Mouse (Mus musculus): Measurements from ENCODE around the gene Wfdc3. TPM values are rescaled to one million over a fixed set of nuclear protein-coding genes. Genes with fewer than 3 reads are reported as not detected.

Gene Wfdc3
- polyA plus RNA-seq, 1 experiment from 2014 or later, result 0.91 TPM

DNA sequence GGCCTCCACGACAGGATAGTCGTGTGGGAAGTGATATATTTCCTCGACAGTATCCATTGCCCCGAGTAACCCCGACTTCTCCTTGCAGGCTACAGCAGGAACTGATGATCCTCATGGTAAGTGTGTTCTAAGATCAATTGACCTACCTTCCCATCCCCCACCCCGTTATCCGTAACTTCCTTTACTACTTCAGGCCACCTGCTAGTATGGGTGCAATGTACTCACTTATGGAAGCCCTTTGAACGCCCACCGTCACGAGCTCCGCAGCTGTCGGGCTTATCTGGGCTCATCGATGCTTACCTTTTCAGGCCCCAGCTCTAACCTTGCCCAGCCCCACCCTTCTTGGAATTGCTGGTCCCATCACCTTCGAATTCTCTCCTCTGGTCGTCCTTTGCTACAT is 24.5 kb upstream of the Wfdc3 start:
- Histone ChIP-seq H3K4me2 (ENCODE audit: low read depth, low read length, severe bottlenecking) (peak overlapping the region; percentile 64), H3K27me3 (ENCODE audit: control insufficient read depth, insufficient read depth, low read length) (no peaks in the 10 kb centered on the region), H3K4me3 (ENCODE audit: low read depth, low read length) (peak overlapping the region; percentile 95), H3K27ac (ENCODE audit: low read depth, low read length) (no peak overlapping the region), H3K36me3 (ENCODE audit: control insufficient read depth, insufficient read depth, low read length) (peaks cover 9% of the 10 kb centered on the region), H3K9me3 (ENCODE audit: control insufficient read depth, low read length) (no peaks in the 10 kb centered on the region), H3K9ac (ENCODE audit: low read length) (peak overlapping the region; percentile 96), H3K4me1 (replicated peaks; ENCODE audit: control insufficient read depth, insufficient read depth, low read length) (peaks cover 15% of the 10 kb centered on the region)
- WGBS, result 6% methylated on average over 15 of the region's 15 CpGs
- ATAC-seq (replicated peaks; ENCODE audit: low FRiP score) (no peak), DNase-seq (ENCODE audit: low spot score) (peak; percentile 50)

DNA sequence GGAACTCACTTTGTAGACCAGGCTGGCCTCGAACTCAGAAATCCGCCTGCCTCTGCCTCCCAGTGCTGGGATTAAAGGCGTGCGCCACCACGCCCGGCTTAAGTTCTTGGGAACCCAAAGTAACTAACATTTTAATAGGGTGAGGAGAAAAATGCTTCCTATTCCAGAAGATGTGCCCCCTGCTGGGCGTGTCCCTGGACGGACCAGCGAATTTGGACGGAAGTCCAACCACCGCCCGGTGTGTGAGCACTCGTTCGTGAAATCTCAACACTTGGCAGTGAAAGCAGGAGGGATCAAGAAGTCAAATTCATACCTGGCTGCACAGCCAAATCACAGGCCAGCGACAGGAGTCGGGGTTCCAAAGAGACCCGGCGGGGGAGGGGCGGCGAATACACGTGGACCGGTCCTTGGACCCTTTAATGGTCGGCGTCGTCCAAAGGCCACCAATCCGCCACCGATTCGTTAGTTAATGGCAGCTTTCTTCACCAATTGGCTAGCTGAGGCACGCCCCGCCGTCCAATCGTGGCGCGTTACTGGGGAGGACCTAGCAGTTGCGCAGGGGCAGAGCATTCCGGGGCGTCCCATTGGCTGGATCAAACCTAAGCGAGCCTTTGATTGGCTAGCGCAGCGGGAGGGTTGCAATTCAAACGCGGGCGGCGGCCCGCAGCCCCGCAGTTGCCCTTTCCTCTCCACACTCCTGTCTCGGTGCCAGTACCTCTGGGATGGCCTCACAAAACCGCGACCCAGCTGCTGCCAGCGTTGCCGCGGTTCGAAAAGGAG is 23.7 kb upstream of the Wfdc3 start, which contains the start of gene Ube2c:
Gene Ube2c, plus strand, starts transcription at position 641 of the 780 bp plus-strand sequence.
- Histone ChIP-seq H3K27ac (ENCODE audit: low read depth, low read length) (no peak within 1 kb of the TSS), H3K4me3 (ENCODE audit: low read depth, low read length) (peak within 1 kb of the TSS; percentile 95), H3K9me3 (ENCODE audit: control insufficient read depth, low read length) (no peaks in the 10 kb centered on the region), H3K9ac (ENCODE audit: low read length) (peak within 1 kb of the TSS; percentile 96), H3K36me3 (ENCODE audit: control insufficient read depth, insufficient read depth, low read length) (peaks cover 9% of the 10 kb centered on the region), H3K4me2 (ENCODE audit: low read depth, low read length, severe bottlenecking) (peak within 1 kb of the TSS; percentile 64), H3K4me1 (replicated peaks; ENCODE audit: control insufficient read depth, insufficient read depth, low read length) (peaks cover 15% of the 10 kb centered on the region), H3K27me3 (ENCODE audit: control insufficient read depth, insufficient read depth, low read length) (no peaks in the 10 kb centered on the region)
- ATAC-seq (replicated peaks; ENCODE audit: low FRiP score) (peak; percentile 99), DNase-seq (ENCODE audit: low spot score) (peak; percentile 98)
- 3% methylated on average over 53 of the region's 53 CpGs for WGBS

DNA sequence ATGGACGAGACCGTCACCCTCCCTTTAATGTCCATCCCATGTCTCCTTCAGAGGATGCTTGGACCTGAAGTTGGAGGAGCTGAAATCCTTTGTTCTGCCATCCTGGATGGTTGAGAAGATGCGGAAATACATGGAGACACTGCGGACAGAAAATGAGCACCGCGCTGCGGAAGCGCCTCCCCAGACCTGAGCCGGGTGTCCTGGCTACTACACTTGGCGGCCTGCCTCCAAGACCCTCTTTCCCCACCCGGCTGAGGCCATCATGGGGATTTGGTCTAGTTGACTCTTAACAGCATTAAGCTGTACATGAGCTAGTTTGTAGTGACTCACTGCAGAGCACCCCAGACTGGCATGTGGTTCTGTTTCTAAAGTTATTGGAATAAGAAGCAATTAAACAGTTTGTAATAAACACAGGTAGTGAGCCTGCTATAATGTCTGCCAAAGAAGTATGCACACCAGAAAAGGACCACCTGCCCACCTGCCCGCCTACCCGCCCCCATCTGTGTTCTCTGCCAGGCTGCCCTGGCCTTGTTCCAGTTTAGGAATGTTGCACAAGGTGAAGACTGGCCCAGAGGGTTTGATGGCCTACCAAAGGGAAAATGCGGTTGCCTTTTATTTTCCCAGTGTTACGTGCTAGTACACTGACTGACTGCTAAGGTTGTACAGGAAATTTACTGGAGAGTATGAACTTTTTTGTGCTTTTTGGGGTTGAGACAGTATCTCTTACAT is 22.2 kb upstream of the Wfdc3 start:
- H3K4me1 ChIP-seq (replicated peaks; ENCODE audit: control insufficient read depth, insufficient read depth, low read length), result peaks cover 15% of the 10 kb centered on the region
- H3K27ac ChIP-seq (ENCODE audit: low read depth, low read length), result no peak overlapping the region
- no peaks in the 10 kb centered on the region for H3K9me3 ChIP-seq (ENCODE audit: control insufficient read depth, low read length)
- 94% methylated on average over 15 of the region's 15 CpGs for WGBS
- H3K27me3 ChIP-seq (ENCODE audit: control insufficient read depth, insufficient read depth, low read length), result no peaks in the 10 kb centered on the region
- H3K36me3 ChIP-seq (ENCODE audit: control insufficient read depth, insufficient read depth, low read length), result peaks cover 9% of the 10 kb centered on the region
- H3K9ac ChIP-seq (ENCODE audit: low read length), result no peak overlapping the region
- H3K4me2 ChIP-seq (ENCODE audit: low read depth, low read length, severe bottlenecking), result no peak overlapping the region
- peak; percentile 47 for DNase-seq (ENCODE audit: low spot score)
- H3K4me3 ChIP-seq (ENCODE audit: low read depth, low read length), result no peak overlapping the region
- no peak for ATAC-seq (replicated peaks; ENCODE audit: low FRiP score)

DNA sequence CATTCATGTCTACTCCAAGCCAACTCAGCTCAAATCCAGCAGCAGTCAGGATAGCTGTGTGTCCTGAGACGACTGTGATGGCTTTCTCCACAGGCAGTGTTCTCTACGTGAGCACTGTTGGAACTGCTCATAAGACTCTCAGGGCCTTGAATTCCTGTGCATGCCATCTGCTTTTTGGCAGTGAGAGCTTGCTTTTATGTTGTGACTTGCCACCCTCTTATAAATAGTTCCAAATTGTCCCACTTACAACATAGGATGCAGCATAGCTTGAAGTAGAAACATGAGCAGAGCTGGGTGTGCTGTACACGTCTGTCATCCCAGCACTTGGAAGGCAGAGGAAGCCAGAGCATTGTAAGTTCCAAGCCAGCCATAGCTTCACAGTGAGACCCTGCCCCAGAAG is 20.1 kb upstream of the Wfdc3 start:
- no peak overlapping the region for H3K27ac ChIP-seq (ENCODE audit: low read depth, low read length)
- no peak overlapping the region for H3K9ac ChIP-seq (ENCODE audit: low read length)
- WGBS, result 78% methylated on average over 3 of the region's 3 CpGs

DNA sequence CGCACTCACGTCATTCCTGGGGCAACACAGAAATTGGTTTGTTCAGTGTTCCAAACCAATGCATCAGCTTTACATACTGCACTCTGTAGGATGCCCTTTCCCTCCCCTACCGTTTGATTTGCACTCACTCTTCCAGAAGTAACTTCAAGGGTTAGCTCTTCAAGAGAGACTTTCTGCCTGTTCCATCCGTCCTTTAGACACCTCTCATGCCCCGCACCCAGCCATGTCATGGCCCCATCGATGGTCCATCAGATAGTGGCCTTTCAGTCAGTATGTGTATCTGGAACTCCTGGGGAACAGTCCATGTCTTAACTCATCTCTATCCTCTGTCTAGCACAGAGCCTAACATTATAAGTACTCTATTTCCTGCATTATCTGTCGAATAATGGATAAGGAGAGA is 16.9 kb upstream of the Wfdc3 start:
- Histone ChIP-seq H3K27ac (ENCODE audit: low read depth, low read length) (no peak overlapping the region), H3K4me3 (ENCODE audit: low read depth, low read length) (no peak overlapping the region), H3K9ac (ENCODE audit: low read length) (no peak overlapping the region), H3K9me3 (ENCODE audit: control insufficient read depth, low read length) (no peaks in the 10 kb centered on the region), H3K27me3 (ENCODE audit: control insufficient read depth, insufficient read depth, low read length) (no peaks in the 10 kb centered on the region), H3K4me1 (replicated peaks; ENCODE audit: control insufficient read depth, insufficient read depth, low read length) (no peaks in the 10 kb centered on the region), H3K36me3 (ENCODE audit: control insufficient read depth, insufficient read depth, low read length) (no peaks in the 10 kb centered on the region; the same call in 1 of the 2 replicates), H3K4me2 (ENCODE audit: low read depth, low read length, severe bottlenecking) (no peak overlapping the region)
- WGBS, result 94% methylated on average over 7 of the region's 7 CpGs
- DNase-seq (ENCODE audit: low spot score) (no peak), ATAC-seq (replicated peaks; ENCODE audit: low FRiP score) (no peak)

More for the DNA sequence above, 20.1 kb upstream of the Wfdc3 start:
- Histone ChIP-seq H3K4me2 (ENCODE audit: low read depth, low read length, severe bottlenecking) (no peak overlapping the region), H3K36me3 (ENCODE audit: control insufficient read depth, insufficient read depth, low read length) (no peaks in the 10 kb centered on the region; the same call in 1 of the 2 replicates), H3K4me1 (replicated peaks; ENCODE audit: control insufficient read depth, insufficient read depth, low read length) (peaks cover 2% of the 10 kb centered on the region), H3K27me3 (ENCODE audit: control insufficient read depth, insufficient read depth, low read length) (no peaks in the 10 kb centered on the region), H3K9me3 (ENCODE audit: control insufficient read depth, low read length) (no peaks in the 10 kb centered on the region), H3K4me3 (ENCODE audit: low read depth, low read length) (no peak overlapping the region)
- no peak for DNase-seq (ENCODE audit: low spot score)
- no peak for ATAC-seq (replicated peaks; ENCODE audit: low FRiP score)

DNA sequence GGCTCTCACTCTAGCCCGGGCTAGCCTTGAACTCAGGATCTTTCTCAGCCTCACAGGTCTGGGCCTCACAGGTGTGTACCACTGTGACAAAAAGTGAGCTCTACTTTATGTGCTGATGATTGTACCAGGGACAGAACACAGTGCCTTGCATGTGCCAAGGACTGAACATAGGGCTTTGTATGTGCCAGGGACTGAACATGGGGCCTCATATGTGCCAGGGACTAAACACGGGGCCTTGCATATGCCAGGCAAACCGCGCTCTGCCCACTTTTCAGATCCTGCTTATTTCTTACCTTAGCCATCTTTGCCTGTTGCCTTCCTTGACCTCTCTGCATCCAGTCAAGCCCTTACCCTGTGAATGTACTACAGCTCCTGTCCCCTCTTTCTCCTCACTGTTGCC is 16.2 kb upstream of the Wfdc3 start:
- Histone ChIP-seq H3K4me2 (ENCODE audit: low read depth, low read length, severe bottlenecking) (no peak overlapping the region), H3K36me3 (ENCODE audit: control insufficient read depth, insufficient read depth, low read length) (no peaks in the 10 kb centered on the region; the same call in 1 of the 2 replicates), H3K4me1 (replicated peaks; ENCODE audit: control insufficient read depth, insufficient read depth, low read length) (no peaks in the 10 kb centered on the region), H3K27ac (ENCODE audit: low read depth, low read length) (no peak overlapping the region), H3K9ac (ENCODE audit: low read length) (no peak overlapping the region), H3K4me3 (ENCODE audit: low read depth, low read length) (no peak overlapping the region), H3K27me3 (ENCODE audit: control insufficient read depth, insufficient read depth, low read length) (no peaks in the 10 kb centered on the region), H3K9me3 (ENCODE audit: control insufficient read depth, low read length) (no peaks in the 10 kb centered on the region)
- 97% methylated on average over 4 of the region's 4 CpGs for WGBS
- DNase-seq (ENCODE audit: low spot score) (no peak), ATAC-seq (replicated peaks; ENCODE audit: low FRiP score) (no peak)

DNA sequence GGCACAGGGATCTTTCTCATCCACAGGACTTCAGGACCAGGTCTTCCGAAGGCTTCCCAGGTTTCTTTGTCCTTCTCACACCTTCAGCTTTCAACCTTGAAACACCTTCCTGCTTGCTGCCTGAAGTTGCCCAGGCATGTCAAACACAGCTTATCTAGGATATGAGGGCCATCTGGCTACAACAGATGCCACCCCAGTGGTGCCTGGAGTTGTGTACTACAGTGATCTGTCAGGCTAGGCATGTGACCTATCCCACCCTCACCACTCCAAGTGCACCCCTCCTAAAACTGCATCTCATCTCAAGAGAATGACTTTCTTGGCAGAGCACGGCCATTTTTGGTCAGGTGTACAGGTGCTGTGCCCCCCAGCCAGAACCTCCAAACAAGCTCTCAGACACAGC is 15.8 kb upstream of the Wfdc3 start:
- Histone ChIP-seq H3K9ac (ENCODE audit: low read length) (no peak overlapping the region), H3K4me2 (ENCODE audit: low read depth, low read length, severe bottlenecking) (no peak overlapping the region), H3K9me3 (ENCODE audit: control insufficient read depth, low read length) (no peaks in the 10 kb centered on the region), H3K4me1 (replicated peaks; ENCODE audit: control insufficient read depth, insufficient read depth, low read length) (no peaks in the 10 kb centered on the region), H3K36me3 (ENCODE audit: control insufficient read depth, insufficient read depth, low read length) (no peaks in the 10 kb centered on the region; the same call in 1 of the 2 replicates), H3K27me3 (ENCODE audit: control insufficient read depth, insufficient read depth, low read length) (no peaks in the 10 kb centered on the region), H3K27ac (ENCODE audit: low read depth, low read length) (no peak overlapping the region), H3K4me3 (ENCODE audit: low read depth, low read length) (no peak overlapping the region)
- DNase-seq (ENCODE audit: low spot score) (no peak), ATAC-seq (replicated peaks; ENCODE audit: low FRiP score) (no peak)
- WGBS, result 86% methylated on average over 2 of the region's 2 CpGs

DNA sequence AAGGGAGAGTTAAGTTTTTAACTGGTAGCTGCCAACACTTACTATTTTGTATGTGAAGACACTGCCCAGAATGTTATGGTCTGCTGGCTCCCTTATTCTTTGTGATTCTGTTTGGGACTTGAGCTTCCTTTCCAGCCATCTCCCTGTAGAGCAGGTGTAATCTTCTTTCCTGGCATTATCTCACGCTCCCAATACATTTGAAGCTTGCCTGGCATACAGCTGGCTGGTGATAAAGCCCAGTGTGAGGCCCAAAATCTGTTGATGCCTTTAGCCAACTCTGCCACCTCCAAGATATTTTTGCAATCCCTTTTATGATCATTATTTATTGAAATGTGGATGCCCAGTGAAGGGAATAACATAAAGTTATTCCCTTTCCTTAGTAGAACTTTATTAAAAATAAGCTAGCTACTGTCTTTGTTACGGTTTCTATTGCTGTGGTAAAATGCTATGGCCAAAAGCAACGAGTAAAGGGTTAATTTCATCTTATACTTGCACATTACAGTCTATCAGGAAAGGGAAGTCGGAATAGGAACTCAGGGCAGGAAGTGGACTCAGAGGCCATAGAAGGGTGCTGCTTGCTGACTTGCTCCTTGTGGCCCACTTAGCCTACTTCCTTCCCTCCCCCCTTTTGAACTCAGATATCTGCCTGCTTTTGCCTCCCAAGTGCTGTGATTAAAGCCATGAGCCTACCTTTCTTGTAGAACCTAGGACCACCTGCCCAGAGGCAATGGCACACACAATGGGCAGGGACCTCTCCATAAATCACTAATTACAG is 14.5 kb upstream of the Wfdc3 start:
- Histone ChIP-seq H3K36me3 (ENCODE audit: control insufficient read depth, insufficient read depth, low read length) (no peaks in the 10 kb centered on the region; the same call in 1 of the 2 replicates), H3K4me3 (ENCODE audit: low read depth, low read length) (no peak overlapping the region), H3K27ac (ENCODE audit: low read depth, low read length) (no peak overlapping the region), H3K27me3 (ENCODE audit: control insufficient read depth, insufficient read depth, low read length) (no peaks in the 10 kb centered on the region), H3K4me2 (ENCODE audit: low read depth, low read length, severe bottlenecking) (no peak overlapping the region), H3K9me3 (ENCODE audit: control insufficient read depth, low read length) (no peaks in the 10 kb centered on the region), H3K4me1 (replicated peaks; ENCODE audit: control insufficient read depth, insufficient read depth, low read length) (no peaks in the 10 kb centered on the region), H3K9ac (ENCODE audit: low read length) (no peak overlapping the region)
- ATAC-seq (replicated peaks; ENCODE audit: low FRiP score) (no peak), DNase-seq (ENCODE audit: low spot score) (no peak)
- WGBS, result 90% methylated on average over 4 of the region's 4 CpGs

Data from forebrain, embryonic 11.5 days (tissue).